Mouse (Mus musculus) embryonic fibroblast, embryonic 13.5 days (primary cell): Measurements from ENCODE around the gene Them4.

Source experiments
- CTCF ChIP-seq: IDR thresholded peaks from 2 replicates; pipeline ENCODE4 v1.5.1; 2011; ENCODE audit warnings: mild to moderate bottlenecking, control low read depth, low read length, moderate library complexity, borderline replicate concordance; ENCODE audit not compliant: insufficient read depth
- POLR2A ChIP-seq: IDR thresholded peaks from 2 replicates; pipeline ENCODE4 v1.6.1; 2011; ENCODE audit warnings: low read depth, mild to moderate bottlenecking, control low read depth, low read length, moderate library complexity

DNA sequence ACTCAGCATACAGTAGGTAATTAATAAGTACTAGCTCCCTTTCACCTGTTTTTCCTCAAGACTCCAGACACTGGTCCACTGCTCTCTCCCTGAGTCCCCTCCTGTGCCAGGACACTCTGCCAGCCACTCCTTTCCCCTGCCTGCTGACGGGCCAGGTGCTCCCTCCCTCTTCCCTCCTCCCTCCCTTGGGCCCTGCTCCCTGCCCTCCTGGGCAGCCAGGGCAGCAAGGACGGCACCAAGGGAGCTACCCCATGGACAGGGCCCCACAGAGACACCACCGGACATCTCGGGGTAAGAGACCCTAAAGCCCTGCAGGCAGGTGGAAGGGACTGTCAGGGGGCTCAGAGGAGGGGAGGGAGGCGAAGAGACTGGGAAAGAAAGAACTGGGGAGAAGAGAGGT is 62.8 kb downstream of the Them4 start, which contains the start of gene Rorc:
- no peak for TF ChIP-seq CTCF
- TF ChIP-seq POLR2A: no peak
